Comparison of ENCODE assay signal across 17 mouse cellular contexts in genomic region chr13:104602197-104602596, GRCm38 (mm10).
"Had no signal": no experiment of that assay in that cellular context is flagged by ENCODE, and none has a peak within 500 bp of the region (broad histone marks: within the 10 kb centered on the region; RNA-seq: fewer than 3 reads in every experiment).

No protein-coding gene starts in this region.

- H3K27me3 ChIP-seq: kidney, embryonic 15.5 days; liver, embryonic 13.5 days; midbrain, embryonic 13.5 days; neural tube, embryonic 13.5 days had no signal

- H3K4me3 ChIP-seq: kidney, embryonic 15.5 days; left cerebral cortex, adult 2 months; liver, embryonic 13.5 days; midbrain, embryonic 10.5 days; midbrain, embryonic 13.5 days; myocyte; neural tube, embryonic 13.5 days had no signal

- H3K9ac ChIP-seq: kidney, embryonic 15.5 days; liver, embryonic 13.5 days; midbrain, embryonic 13.5 days; neural tube, embryonic 13.5 days had no signal

- H3K9me3 ChIP-seq: kidney, embryonic 15.5 days; liver, embryonic 13.5 days; megakaryocyte, embryonic 14.5 days; midbrain, embryonic 10.5 days; midbrain, embryonic 13.5 days; neural tube, embryonic 13.5 days had no signal

- DNase-seq: kidney, postnatal 10 days; kidney, postnatal 36 days; layer of hippocampus, postnatal 36 days; liver, embryonic 13.5 days; lung, adult 2 months; retina, postnatal 1 day; right cerebral cortex, postnatal 25 days; thymus, adult 18-20 months; thymus, postnatal 36 days had no signal

- H3K4me2 ChIP-seq: kidney, embryonic 15.5 days; liver, embryonic 13.5 days; midbrain, embryonic 13.5 days; neural tube, embryonic 13.5 days had no signal

- H3K4me1 ChIP-seq: kidney, embryonic 15.5 days; liver, embryonic 13.5 days; midbrain, embryonic 10.5 days; midbrain, embryonic 13.5 days; neural tube, embryonic 13.5 days had no signal

- H3K36me3 ChIP-seq: kidney, embryonic 15.5 days; liver, embryonic 13.5 days; midbrain, embryonic 10.5 days; midbrain, embryonic 13.5 days; neural tube, embryonic 13.5 days had no signal

- H3K27ac ChIP-seq: kidney, embryonic 15.5 days; left cerebral cortex, adult 2 months; liver, embryonic 13.5 days; midbrain, embryonic 10.5 days; midbrain, embryonic 13.5 days; neural tube, embryonic 13.5 days had no signal

- ATAC-seq: midbrain, embryonic 13.5 days; midbrain, embryonic 16.5 days had no signal
